Mouse (Mus musculus) heart, embryonic 16.5 days (tissue): ENCODE measurements around the gene Xrcc6. TPM values are rescaled to one million over a fixed set of nuclear protein-coding genes. Genes with fewer than 3 reads are reported as not detected.

Experiments
- ATAC-seq: fragments of 200-750 bp; cut with Nextera tagmentation; replicated peaks from 2 replicates; pipeline ENCODE4 v1.8.0; 2017; ENCODE audit warnings: moderate number of reproducible peaks; ENCODE audit not compliant: insufficient read depth, low FRiP score; ENCODE audit errors: extremely low read depth
- H3K27ac ChIP-seq: fragments of 300-500 bp; sonication (generic); 2 replicates; pipeline ENCODE4 v1.5.1; 2014; ENCODE audit warnings: mild to moderate bottlenecking, low read length, control low read depth, moderate library complexity
- H3K27me3 ChIP-seq: fragments of 300-500 bp; sonication (generic); 2 replicates; pipeline ENCODE4 v1.6.1; 2014; ENCODE audit warnings: low read length, mixed read lengths; ENCODE audit not compliant: control insufficient read depth, insufficient read depth
- H3K36me3 ChIP-seq: fragments of 300-500 bp; sonication (generic); 2 replicates; pipeline ENCODE4 v1.6.1; 2014; ENCODE audit not compliant: control insufficient read depth, insufficient read depth
- H3K4me1 ChIP-seq: fragments of 300-500 bp; sonication (generic); 2 replicates; pipeline ENCODE4 v1.6.1; 2014; ENCODE audit warnings: low read length, mixed read lengths; ENCODE audit not compliant: control insufficient read depth, insufficient read depth
- H3K4me2 ChIP-seq: fragments of 300-500 bp; sonication (generic); 2 replicates; pipeline ENCODE4 v1.6.1; 2014; ENCODE audit warnings: low read depth, mild to moderate bottlenecking, control low read depth, low read length
- H3K4me3 ChIP-seq: fragments of 300-500 bp; sonication (generic); 2 replicates; pipeline ENCODE4 v1.5.1; 2014; ENCODE audit warnings: mild to moderate bottlenecking, control low read depth, low read length
- H3K9ac ChIP-seq: fragments of 300-500 bp; sonication (generic); 2 replicates; pipeline ENCODE4 v1.6.1; 2014; ENCODE audit warnings: low read length, control low read depth
- H3K9me3 ChIP-seq: fragments of 300-500 bp; sonication (generic); replicated peaks from 2 replicates; pipeline ENCODE4 v1.6.1; 2016; ENCODE audit warnings: low read length; ENCODE audit not compliant: control insufficient read depth
- WGBS: fragments of 180-500 bp; shearing (Covaris S2); extraction: QIAGEN DNeasy Blood & Tissue Kit; methylation state at CpG from one replicate; pipeline ENCODE4 v1.1.7; 2014; 5-methylcytosine and 5-hydroxymethylcytosine counted together
- polyA plus RNA-seq: library from polyadenylated mRNA; unstranded; fragments of >200 nt; fragmentation: Nextera tagmentation; extraction: Ambion mirVana; gene quantifications from 2 replicates; pipeline ENCODE4 v1.2.1, GENCODE M21; 2015

Gene Xrcc6
- polyA plus RNA-seq, 1 experiment from 2014 or later = 113 TPM

DNA sequence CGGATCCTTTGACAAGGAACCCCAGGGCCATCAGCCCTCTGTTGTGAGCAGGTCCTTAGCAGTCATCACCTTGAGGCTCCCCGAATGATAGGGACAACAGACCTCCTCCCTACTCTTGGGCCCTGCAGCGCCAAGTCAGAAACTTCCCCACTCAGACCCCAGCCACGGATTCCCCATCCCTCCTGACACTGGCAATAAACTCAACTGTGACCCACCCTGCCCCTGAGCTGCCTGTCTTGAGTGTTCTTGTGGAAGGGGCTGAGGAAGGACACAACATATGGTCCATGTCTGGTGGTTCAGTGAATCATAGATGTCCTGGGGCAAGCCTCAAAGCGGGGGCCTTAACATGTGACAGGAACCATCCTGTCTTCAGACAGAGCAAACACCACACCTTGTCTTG is 36.9 kb upstream of the Xrcc6 start:
- H3K27ac ChIP-seq = no peak overlapping the region
- no peak overlapping the region for H3K4me2 ChIP-seq
- no peak overlapping the region for H3K4me3 ChIP-seq
- no peak for ATAC-seq
- H3K9ac ChIP-seq = no peak overlapping the region
- H3K27me3 ChIP-seq = no peaks in the 10 kb centered on the region
- H3K4me1 ChIP-seq = no peaks in the 10 kb centered on the region
- 76% methylated on average over 5 of the region's 5 CpGs for WGBS
- H3K9me3 ChIP-seq = no peaks in the 10 kb centered on the region
- H3K36me3 ChIP-seq = 0 out of 2 replicates have a peak, but pooled peaks cover 3% of the 10 kb centered on the region

DNA sequence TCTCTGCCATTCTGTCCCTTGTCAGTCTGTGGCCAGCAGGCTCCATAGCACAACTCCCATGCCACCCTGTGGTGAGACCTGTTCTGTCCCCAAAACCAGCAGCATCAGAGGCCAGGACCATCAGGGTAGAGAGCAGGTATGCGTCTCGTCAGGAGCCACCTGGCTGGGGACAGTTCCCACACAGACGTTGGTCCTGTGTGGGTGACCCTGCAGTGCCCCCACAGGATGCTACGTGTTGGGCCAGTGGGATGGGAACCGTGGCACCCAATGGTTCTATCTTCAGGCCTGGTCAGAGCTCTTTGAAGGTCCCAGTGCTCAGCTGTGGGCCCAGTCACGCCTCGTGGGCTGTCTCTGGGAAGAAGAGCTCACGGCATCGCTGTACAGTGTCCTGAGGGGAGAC is 36.5 kb upstream of the Xrcc6 start:
- Histone ChIP-seq H3K36me3 (0 out of 2 replicates have a peak, but pooled peaks cover 3% of the 10 kb centered on the region), H3K4me1 (no peaks in the 10 kb centered on the region), H3K27me3 (no peaks in the 10 kb centered on the region), H3K4me2 (no peak overlapping the region), H3K27ac (no peak overlapping the region), H3K9me3 (no peaks in the 10 kb centered on the region), H3K4me3 (no peak overlapping the region), H3K9ac (no peak overlapping the region)
- 89% methylated on average over 9 of the region's 9 CpGs for WGBS
- ATAC-seq = no peak; the same call in 1 of the 2 replicates

DNA sequence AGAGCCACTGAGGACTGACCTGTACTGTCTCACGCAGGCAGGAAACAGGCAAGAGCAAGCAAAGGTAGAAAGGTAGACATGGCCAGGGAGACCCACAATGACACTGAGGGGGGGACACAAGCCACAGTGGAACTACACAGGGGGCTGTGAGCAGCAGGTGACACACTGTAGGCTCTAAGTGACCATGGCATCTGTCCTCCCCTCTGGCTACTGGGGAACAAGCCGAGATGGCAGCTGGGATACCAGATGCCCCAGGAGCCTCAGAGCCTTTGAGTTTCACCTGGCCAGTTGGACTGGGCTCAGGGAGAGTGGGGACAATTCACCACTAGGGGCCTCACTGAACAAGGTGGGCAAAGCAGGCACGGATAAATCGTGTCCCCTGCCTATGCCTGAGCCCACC is 35.3 kb upstream of the Xrcc6 start:
- Histone ChIP-seq H3K9me3 (no peaks in the 10 kb centered on the region), H3K4me3 (no peak overlapping the region), H3K4me2 (no peak overlapping the region), H3K4me1 (no peaks in the 10 kb centered on the region), H3K27me3 (no peaks in the 10 kb centered on the region), H3K9ac (no peak overlapping the region), H3K27ac (no peak overlapping the region), H3K36me3 (0 out of 2 replicates have a peak, but pooled peaks cover 3% of the 10 kb centered on the region)
- ATAC-seq = no peak
- WGBS = 85% methylated on average over 4 of the region's 4 CpGs

DNA sequence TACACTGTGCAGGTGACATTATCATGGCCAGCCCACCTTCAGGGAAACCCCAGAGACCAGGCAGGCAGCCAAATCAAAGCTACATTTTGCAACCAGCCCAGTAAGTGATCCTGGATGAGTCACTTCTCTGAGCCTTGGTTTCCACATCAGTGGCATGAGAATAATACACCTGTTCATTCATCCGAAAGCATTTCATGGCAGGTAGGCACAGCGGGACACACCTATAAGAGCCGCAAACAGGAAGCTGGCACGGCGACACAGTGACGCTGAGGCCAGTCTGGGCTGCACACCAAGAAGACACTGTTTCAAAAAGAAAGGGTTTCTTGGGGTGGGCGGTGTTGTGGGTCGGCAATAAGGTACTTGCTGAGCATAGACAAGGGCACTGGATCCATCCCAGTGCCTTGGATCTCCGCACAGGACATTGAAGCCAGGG is 33.5 kb upstream of the Xrcc6 start:
- WGBS = 95% methylated on average over 9 of the region's 9 CpGs
- 0 out of 2 replicates have a peak, but pooled peaks cover 3% of the 10 kb centered on the region for H3K36me3 ChIP-seq
- H3K27me3 ChIP-seq = no peaks in the 10 kb centered on the region
- H3K27ac ChIP-seq = no peak overlapping the region
- H3K4me2 ChIP-seq = no peak overlapping the region
- H3K4me3 ChIP-seq = no peak overlapping the region
- ATAC-seq = no peak
- H3K4me1 ChIP-seq = no peaks in the 10 kb centered on the region
- no peaks in the 10 kb centered on the region for H3K9me3 ChIP-seq
- no peak overlapping the region for H3K9ac ChIP-seq

DNA sequence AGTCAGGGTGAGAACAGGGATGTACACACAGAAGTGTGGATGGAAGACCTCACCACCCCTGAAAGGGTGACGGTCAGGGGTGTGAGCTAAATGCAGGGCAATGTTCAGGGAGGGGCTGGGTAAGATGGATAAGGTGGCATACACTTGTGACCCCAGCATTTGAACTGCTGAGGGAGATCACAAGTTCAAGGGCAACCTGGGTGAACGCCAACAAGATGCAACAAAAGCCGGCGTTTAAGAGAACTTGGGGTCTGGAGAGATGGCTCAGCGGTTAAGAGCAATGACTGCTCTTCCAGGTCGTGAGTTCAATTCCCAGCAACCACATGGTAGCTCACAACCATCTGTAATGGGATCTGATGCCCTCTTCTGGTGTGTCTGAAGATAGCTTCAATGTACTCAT is 32.9 kb upstream of the Xrcc6 start:
- Histone ChIP-seq H3K36me3 (0 out of 2 replicates have a peak, but pooled peaks cover 3% of the 10 kb centered on the region), H3K4me1 (0 out of 2 replicates have a peak, but pooled peaks cover under 1% of the 10 kb centered on the region), H3K4me3 (no peak overlapping the region), H3K27ac (no peak overlapping the region), H3K9me3 (no peaks in the 10 kb centered on the region), H3K27me3 (no peaks in the 10 kb centered on the region), H3K4me2 (no peak overlapping the region), H3K9ac (no peak overlapping the region)
- ATAC-seq = no peak
- WGBS = 88% methylated on average over 6 of the region's 6 CpGs

DNA sequence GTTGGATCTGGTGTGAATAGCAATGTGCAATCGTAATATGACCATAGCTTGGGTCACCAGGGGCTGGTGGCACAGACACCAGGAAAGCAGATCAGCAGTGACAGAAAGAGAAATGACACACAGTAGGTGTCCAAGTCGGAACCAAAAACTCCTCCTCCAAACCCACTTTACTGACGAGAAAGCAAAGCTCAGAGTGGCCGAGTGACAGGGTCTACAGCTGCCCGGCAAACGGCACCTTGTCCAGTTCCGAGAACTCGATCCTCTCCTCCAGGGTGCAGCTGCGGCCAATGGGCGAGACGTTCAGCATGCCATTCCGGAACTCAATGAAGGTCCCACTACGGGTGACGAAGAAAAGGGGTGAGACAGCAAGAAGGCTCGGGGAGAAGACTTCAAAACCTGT is 32.2 kb upstream of the Xrcc6 start:
- Histone ChIP-seq H3K4me3 (no peak overlapping the region), H3K9ac (no peak overlapping the region), H3K27me3 (no peaks in the 10 kb centered on the region), H3K9me3 (no peaks in the 10 kb centered on the region), H3K4me1 (peaks cover 5% of the 10 kb centered on the region; the same call in 1 of the 2 replicates), H3K4me2 (no peak overlapping the region), H3K36me3 (0 out of 2 replicates have a peak, but pooled peaks cover 3% of the 10 kb centered on the region), H3K27ac (no peak overlapping the region)
- WGBS = 90% methylated on average over 15 of the region's 15 CpGs
- ATAC-seq = no peak

DNA sequence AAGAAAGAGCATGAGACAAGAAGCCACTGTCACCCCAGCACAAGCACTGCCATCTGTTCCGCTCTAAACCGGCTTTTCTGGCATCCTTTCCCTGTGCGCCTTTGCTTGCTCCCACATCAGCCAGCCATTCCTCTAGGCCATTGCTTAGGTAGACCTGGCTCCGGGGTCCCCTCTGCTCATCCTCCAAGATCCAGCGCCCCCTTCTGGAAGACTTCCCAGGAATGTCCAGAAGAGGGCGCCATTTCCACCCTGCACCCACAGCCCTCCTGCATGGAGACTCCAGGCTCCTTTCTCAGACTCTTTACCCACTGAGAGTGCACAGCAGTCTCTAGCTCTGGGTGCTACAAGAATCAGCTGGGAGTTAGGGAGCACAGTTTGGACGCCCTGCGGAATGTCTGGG is 31.2 kb upstream of the Xrcc6 start:
- Histone ChIP-seq H3K27ac (no peak overlapping the region), H3K9ac (no peak overlapping the region), H3K9me3 (no peaks in the 10 kb centered on the region), H3K27me3 (no peaks in the 10 kb centered on the region), H3K4me3 (no peak overlapping the region), H3K4me2 (no peak overlapping the region), H3K4me1 (peaks cover 6% of the 10 kb centered on the region; the same call in 1 of the 2 replicates), H3K36me3 (0 out of 2 replicates have a peak, but pooled peaks cover 3% of the 10 kb centered on the region)
- 58% methylated on average over 8 of the region's 8 CpGs for WGBS
- no peak for ATAC-seq

DNA sequence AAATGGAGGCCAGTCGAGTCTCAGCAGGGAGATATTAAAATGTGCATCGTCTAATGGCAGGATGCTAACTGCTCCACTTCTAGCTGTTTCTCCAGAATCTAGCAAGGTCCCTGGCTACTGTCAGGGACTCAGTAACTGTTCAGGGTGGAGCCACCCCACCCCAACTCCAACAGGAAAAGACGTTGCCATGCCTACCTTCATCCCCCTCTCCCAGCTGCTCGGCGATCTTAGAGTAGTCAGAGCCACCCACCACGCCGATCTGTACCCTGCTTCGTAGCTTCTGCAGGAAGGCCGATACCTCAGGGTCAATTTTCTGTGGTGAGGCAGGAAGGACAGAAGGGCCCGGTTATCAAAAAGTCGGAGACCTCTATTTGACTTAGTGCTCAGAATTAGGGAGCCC is 30.0 kb upstream of the Xrcc6 start:
- no peak overlapping the region for H3K27ac ChIP-seq
- ATAC-seq = no peak
- 86% methylated on average over 11 of the region's 11 CpGs for WGBS

DNA sequence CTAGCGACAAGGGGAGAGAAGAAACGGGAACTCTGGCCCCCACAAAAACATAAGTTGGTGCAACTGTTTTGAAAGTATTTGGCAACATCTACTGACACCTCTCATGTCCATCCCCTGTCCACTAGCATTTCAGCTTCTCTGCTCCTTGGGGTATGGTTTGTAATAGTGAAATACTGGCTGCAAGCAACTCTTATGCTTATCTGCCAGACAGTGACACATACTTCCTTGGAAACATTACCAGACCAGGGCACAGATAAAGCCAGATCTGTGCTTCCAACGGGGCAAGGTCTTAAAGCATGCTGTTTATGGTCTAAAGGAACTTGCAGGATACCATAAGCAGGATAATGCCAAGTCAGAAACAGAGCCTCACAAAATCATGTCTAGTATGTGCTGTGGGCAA is 28.7 kb upstream of the Xrcc6 start:
- Histone ChIP-seq H3K27me3 (no peaks in the 10 kb centered on the region), H3K4me2 (no peak overlapping the region), H3K9ac (no peak overlapping the region), H3K36me3 (0 out of 2 replicates have a peak, but pooled peaks cover 3% of the 10 kb centered on the region), H3K27ac (no peak overlapping the region), H3K9me3 (no peaks in the 10 kb centered on the region), H3K4me1 (peaks cover 6% of the 10 kb centered on the region; the same call in 1 of the 2 replicates), H3K4me3 (no peak overlapping the region)
- 63% methylated on average over 3 of the region's 3 CpGs for WGBS
- no peak for ATAC-seq

More for the DNA sequence above, 30.0 kb upstream of the Xrcc6 start:
- Histone ChIP-seq H3K9me3 (no peaks in the 10 kb centered on the region), H3K4me1 (peaks cover 6% of the 10 kb centered on the region; the same call in 1 of the 2 replicates), H3K9ac (no peak overlapping the region), H3K36me3 (0 out of 2 replicates have a peak, but pooled peaks cover 3% of the 10 kb centered on the region), H3K4me3 (no peak overlapping the region), H3K27me3 (no peaks in the 10 kb centered on the region), H3K4me2 (no peak overlapping the region)
